Mouse (Mus musculus) spleen, embryonic (tissue): ENCODE measurements at regions not wholly inside any gene's neighbourhood (a gene's known extent, or its start where the extent isn't known, plus 50 kb on each side); places are given as distances from the start of the nearest gene placed in this dataset.

ENCODE experiments used
- CTCF ChIA-PET: fragments of 350-600 bp; sonication (Branson Sonifier 250); formaldehyde crosslinking; loops from one replicate; lab custom pipeline; 2022; lab: Charles Lee

DNA sequence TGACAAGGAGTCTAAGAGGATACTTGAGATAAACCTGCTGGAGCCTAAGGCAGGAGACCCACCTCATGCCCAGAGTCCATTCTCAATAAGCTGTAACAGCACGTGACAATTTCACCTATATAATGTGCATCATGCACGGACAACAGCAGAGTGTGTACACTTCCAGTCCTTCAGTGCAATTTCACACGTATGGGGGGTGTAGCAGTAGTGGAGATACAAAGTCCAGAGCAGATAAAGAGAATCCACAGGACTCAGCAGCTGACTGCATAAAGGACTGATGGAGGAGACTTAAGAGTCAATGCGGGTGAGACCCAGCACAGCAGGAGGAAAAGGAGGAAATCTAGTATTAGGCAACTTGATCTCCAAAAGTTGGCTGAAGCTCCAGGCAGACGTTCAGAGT, 192.7 kb upstream of the Egln3 start:
- CTCF ChIA-PET = no interaction called here

DNA sequence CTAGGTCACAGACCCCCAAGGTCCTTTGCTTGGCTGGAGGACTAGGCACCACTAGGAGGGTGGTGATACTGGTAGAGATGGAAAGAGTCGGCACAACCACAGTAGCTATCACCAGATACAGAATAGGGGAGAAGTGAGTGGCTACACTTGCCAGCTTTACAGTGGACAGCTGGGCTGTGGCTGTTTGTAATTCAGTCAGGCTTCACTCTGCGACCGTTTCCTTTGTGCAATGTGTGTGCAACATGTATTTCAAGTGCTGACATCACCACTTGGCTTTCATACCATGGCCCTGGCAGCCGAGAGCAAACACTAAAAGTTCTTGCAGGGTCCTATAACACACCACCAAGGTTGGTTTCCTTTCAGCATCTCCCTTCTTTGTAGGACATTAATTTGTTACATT, 181.7 kb upstream of the Egln3 start:
- CTCF ChIA-PET = no interaction called here

DNA sequence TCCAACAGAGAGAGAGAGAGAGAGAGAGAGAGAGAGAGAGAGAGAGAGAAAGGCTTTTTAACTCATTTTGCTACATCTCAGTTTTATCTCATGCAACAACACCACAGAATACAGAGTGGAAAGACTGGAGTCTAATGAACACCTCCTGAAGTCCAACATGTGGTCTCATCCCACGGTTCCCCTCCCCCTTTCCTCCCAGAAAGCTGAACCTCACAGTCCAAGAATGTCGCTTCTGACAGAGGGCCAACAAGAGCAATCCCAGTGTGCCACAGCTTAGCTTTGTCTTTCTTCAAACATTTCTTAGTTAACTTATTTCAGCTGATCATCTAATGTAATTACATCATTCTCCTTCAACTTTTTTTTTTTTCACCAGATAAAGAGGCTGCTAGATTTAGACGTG, 180.5 kb upstream of the Egln3 start:
- CTCF ChIA-PET = no interaction called here

DNA sequence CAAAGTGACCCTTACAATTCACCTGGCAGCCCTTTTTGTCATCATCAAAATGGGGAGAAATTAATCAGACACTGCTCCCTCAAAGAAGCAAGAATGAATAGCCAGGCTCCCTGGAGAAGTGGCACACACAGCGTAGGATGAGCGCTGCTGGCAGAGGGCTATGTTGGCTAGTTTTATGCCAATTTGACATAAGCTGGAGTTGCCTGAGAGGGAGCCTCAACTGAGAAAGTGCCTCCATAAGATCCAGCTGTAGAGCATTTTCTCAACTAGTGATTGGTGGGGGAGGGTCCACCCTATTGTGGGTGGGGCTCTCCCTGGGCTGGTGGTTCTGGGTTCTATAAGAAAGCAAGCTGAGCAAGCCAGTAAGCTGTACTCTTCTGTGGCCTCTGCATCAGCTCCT, 179.3 kb upstream of the Egln3 start:
- CTCF ChIA-PET = no interaction called here

DNA sequence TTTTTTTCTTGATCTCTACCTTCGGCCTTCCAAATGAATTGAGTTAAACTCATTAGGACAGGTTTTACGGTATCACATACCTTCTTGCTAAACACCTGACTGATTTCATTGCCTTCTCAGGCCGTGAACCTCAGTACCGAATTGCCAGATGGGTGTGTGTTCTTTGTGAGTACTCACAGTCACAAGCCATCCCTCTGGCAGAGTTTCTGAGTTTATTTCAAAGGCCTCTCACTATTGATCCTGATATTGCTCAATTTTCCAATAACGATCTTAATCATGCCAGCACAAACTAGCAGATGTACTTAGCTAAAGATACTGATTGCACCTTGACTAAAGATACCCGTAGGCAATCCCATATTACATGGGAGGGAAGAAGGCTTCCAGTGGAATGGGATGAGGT, 178.4 kb upstream of the Egln3 start:
- CTCF ChIA-PET = no interaction called here

DNA sequence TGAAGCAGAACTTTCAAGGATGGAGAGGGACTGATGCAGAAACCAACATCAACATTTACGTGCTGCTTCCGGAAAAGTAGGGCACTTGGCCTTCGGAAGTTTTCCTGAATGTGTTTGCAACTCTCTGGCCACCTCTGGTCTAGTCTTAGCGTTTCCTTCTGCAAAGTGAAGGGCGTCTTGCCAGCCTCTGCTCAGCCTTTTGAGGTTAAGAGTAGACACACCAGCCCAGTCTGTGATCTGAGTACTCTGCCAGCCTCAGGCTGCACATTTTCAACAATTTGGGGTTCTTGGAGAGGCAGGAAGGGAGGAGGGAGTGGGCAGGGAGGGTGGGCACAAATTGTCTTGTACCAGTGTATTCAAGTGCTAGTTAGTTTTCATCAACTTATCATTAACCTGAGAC, 176.7 kb upstream of the Egln3 start:
- CTCF ChIA-PET = no interaction called here

DNA sequence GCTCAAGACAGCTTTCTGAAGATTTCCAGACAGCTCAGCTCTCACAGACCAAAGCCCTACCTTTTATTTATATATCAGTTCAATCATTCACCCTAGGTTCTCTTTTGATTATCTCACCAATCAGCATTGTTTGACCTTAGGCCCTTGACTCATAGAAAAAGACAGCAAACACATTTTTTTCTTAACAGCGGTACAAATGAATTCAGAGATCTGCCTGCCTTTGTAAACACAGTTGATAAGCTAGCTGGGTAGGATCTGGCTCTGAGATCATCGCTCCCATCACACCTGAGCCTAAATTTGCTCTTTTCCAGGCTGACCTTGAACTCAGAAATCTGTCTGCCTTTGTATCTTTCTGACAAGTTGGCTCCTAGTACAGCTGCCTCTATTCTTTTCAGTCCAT, 174.9 kb upstream of the Egln3 start:
- CTCF ChIA-PET = no interaction called here

DNA sequence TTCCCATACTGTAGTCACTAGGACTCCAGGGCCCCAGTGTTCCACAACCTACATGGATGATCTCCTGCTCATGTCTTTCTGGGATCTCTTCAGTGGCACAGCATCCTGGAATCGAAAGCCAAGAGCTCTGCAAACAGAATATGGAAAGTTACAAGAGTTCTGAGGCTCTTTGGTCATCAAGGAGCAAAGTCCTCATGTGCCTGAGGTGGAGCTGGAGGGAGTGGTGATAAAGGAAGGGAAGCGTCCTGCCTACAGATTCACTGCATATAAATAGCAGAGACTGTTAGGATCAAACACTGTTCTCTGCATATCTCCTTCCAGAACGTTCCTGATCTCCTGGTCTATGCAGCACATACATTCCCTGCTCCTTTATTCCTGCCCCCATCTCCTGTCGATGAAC, 170.4 kb upstream of the Egln3 start:
- CTCF ChIA-PET = no interaction called here

DNA sequence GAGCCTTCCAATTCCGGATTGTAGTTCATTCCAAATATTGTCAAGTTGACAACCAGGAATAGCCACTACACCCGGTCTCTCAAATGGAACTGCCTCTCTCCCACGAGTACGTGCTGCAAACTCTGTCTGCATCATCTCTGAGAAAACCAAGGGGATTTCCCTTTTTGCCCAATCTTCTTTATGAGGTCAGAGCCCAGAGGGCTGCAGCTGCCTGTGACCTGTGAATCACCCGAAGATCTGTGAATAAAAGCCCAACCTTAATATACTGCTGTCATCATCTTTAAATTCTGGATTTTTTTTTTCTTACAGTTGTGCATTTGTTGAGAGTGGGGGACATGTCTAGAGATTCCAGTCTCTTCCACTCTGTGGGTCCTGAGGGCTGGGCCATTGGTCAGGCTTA, 165.6 kb upstream of the Egln3 start:
- CTCF ChIA-PET = no interaction called here

DNA sequence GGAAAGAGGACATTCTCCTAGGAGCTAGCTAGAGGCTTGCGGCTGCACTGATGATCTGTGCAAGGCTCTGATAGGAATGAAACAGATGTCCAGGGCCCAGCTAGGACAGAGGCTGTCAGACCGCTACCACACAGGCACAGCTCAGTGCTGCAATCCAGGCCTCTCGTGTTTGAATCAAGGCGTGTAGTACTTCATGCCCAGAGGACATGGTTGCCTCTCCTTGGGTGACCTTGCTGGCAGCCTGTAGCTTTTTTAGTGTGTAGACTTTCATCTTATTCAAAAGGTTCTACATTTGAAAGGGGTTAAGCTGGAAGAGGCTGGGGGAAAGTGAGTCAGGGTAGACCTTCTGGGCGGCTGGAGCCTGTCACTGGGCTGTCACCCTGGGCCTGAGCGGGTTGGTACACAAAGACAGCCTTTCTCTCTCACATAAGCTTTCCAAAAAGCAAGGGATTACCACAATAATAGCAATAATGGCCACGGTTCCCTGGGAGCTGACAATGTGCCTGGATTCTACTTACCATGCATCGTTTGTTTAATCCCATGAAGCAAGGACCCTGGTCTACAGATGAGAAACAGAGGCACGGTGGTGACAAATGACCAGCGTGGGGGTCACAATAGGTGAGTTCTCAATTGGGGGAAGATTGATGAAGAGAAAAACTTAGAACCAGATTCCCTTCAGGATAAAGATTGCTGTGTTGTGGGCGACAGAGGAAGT, 160.9 kb upstream of the Egln3 start:
- CTCF ChIA-PET = no interaction called here

DNA sequence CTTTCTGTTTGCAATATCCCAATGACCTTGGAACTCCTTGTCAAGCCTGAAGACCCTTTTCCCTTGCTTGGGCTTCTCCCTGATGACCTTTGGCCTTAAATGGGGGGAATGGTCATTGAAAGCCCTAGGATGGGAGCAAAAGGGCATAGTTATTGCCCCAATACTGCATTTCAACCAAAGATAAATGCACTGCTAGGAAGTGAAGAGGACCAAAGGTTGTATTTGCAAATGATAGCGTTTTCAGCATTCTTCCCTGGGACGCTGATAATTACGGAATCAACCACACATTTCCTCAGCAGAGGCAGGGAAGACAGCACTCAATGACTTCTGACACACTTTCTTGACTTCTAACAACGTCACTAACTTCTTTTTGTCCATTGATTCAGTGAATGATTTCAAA, 158.1 kb upstream of the Egln3 start:
- CTCF ChIA-PET = no interaction called here

DNA sequence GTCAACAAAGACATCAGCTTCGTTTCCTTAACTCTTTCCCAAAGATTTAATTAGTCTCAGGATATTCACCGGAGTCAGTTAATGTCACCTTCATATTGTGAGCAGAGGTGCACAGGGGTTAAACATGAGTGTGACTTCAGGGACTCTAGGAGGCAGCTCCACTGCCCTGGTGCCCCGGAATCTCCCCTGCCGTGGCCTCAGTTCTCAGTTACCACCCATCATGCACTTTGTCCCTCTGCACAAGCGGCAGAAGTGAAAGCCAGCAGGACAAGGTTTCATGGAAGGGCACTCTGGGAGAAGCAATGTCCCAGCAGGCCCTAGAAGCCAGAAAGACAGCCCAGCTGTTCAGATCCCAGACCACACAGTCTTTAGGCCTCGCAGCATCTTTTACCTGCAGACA, 150.5 kb upstream of the Egln3 start:
- CTCF ChIA-PET = no interaction called here

DNA sequence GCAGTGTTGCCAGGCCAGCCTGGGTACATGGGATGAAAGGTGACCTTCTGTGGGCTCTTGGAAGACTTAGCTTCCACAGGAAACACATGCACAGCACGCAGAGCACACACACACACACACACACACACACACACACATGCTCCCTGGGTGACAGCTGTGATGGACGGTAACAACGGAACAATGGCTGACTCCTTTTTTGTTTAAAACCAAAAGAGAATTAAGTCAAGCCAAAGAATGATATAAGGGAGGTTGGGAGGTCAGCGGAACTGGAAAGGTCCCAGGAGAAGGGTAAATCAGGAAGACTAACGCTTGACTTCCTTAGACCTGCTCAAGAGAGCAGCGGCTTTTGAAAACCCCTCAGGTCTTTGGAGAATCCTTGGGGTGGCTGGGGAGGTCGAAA, 150.0 kb upstream of the Egln3 start:
- CTCF ChIA-PET = no interaction called here

DNA sequence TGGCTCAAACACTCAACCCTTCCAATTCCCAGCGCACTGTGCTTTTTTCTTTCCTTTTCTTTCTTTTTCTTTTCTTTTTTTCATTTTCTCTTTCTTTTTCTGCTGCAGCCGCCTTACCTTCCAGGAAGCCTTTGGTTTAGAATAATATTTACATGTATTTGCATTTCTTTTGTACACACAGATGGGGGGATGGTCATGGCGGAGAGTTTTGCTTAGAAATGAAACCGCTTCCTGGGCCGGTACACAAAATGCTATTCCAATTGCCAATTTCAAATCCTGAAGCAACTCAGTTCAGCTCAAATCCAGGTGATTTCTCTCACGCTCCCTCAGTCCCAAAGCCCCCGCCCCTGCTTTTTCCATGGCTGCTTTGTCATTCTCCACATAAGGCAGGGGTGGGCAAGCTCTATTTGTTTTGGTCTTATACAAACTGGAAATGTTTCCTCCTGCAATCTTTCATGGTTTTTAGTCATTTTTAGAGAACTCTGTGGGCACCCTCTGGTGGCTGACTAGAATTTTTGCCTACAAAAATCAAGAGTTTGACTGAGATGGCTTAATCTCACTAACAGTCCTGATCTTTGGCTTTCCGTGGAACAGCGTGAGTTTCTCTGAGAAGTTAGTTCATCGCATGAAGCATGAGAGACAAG, 149.4 kb upstream of the Egln3 start:
- CTCF ChIA-PET = no interaction called here

DNA sequence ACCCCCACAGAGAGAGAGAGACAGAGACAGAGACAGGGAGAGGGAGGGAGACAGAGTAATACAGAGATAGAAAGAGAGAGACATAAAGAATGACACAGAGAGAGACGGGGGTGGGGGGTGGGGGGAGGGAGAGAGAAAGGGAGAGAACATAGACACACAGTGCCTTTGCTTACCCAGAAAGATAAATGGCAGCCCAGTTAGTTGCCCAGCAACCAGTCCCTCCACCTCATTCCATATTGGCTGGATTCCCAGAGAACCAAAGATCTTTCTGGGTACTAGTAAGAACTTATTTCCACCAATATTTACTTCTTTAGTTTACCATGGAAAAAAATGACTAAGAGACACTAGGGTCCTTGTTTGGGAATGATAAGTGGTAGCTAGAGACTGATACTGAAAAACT, 146.6 kb upstream of the Egln3 start:
- CTCF ChIA-PET = no interaction called here

DNA sequence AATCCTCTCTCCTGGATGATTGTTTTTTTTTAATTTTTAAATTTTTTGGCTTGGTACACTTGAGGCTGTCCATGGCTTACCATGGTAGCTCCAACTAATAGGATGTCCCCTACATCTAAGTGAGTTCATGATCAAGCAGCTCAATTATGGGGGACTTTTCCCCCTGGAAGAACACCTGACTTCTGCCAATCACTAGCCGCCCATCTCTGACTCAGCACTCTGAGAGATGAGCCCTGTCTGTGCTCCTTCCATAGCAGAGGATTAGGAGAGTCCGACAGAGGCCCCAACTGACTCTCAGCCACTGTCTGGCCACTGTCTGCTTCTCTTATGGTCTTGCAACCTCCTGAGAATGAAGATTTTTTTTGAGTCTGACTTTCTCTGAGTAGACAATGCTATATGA, 145.7 kb upstream of the Egln3 start:
- CTCF ChIA-PET = no interaction called here

DNA sequence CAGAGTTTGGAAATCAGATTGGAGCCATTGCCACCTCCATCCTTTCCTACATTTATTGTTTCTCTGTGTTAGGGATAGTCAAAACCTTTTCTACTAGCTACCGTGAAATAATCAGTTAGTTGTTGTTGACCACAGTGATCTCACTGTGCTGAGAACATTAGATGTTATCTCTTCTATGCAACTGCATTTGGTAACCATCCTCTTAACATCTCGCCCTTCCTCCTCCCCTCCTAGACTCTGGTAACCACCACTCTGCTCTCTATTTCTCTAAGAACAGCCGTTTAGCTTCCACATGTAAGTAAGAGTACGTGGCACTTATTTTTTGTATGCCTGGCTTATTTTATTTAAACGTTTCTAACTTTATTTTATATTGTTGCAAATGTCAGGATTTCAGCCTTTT, 139.8 kb upstream of the Egln3 start:
- CTCF ChIA-PET = no interaction called here

DNA sequence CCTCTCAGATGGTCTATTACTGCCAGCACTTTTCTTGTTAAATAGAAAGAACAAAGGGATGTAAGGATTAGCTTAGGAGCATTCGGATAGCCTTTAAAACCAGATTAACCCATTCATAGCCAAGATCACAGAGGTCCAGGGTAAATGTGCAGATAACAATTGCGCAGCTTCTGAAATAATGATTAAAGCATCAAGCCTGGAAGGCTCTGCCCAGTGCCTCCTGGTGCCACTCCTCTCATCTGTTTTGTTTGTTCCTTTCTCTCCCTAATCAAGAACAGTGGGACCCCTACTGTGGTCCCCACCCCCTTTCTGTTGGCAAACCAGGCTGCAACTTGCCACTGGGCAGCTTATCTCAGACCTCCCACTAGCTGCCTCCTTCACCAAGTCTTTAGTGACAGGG, 131.8 kb upstream of the Egln3 start:
- CTCF ChIA-PET = no interaction called here

DNA sequence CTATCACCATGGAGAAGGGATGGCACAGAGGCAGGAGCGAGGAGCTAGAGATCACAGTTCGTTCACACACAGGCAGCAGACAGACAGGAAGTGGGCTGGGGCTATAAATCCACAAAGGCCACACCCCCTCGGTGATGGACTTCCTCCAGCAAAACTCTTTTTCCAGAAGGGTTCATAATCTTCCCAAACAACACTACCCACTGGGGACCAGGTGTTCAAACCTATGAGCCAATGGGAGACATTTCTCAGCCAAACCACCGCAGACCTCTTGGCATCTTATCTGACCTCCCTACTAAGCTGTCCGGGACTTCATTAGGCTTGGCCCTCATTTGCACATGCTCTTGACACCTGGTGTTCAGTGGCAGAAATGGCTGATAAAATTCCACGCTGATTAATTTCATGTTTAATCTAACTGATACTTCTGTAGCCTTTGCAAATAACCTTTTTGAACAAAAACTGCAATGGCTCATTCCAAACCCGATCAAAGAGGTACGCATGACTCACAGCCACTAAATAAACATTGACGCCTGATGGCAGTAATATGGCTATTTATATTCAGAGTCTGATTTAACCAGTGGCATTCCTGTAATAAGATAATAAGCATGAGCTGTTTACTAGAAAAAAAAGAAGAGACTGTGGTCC, 131.0 kb upstream of the Egln3 start:
- CTCF ChIA-PET = no interaction called here

DNA sequence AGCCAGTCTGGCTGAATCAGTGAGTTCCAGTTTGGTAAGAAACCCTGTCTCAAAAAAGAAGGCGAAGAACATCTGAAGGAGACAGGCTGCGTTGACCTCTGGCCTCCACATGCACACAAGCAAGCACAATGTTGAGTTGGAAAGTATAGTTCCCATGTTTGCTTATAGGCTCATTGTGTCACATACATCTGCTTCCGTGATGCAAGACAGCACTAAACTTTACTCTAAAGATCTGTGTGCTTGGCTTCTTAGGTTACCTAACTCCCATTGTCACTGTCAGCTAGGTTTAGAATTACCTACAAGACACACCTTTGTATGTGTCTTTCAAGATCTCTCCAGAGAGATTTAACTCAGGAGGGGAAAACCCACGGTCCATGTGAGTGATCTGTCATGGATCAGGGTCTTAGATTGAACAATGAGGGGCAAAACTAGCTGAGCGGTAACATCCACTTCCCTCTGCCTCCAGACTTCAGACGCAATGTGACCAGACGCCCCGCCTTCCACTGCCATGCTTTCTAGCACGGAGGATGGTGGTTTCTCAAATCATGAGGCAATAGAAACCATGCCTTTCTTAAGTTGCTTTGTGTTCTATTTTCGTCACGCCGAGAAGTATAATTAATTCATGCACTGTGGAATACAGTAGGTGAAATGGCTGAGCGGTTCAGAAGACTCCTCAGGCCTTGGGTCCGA, 130.1 kb upstream of the Egln3 start:
- CTCF ChIA-PET = no interaction called here

DNA sequence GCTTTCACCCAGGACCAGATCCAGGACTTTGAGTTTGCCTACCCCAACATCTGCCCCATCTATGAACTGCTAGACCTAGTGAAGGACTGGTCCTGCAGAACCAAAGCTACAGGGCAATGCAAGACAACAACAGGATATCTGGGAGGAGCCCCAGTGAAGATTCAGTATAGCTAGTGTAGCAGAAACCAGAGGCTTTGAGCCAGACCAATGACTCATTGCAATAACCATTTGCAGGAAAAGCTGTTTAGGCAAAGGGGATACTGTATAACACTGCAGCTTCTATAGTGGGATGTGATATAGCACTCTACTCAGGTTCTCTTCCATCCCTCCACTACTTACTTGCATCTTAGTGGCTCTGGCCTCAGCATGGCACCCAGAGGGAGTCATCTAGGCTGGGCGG, 123.8 kb upstream of the Egln3 start:
- CTCF ChIA-PET = no interaction called here

DNA sequence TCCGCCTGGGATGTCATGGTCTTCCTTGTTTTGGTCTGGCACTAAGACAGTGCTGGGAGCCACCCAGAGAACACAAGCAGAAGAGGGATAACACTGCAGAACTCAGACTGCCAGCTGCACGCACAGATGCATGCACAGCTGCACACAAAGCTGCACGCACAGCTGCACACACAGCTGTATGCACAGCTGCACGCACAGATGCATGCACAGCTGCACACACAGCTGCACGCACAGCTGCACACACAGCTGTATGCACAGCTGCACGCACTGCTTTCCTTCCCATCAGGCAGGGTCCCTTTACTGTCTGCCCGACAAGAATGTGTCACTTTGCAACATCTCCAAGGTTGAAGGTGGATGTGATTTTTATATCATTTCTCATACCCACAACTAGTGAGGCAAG, 122.9 kb upstream of the Egln3 start:
- CTCF ChIA-PET = no interaction called here

DNA sequence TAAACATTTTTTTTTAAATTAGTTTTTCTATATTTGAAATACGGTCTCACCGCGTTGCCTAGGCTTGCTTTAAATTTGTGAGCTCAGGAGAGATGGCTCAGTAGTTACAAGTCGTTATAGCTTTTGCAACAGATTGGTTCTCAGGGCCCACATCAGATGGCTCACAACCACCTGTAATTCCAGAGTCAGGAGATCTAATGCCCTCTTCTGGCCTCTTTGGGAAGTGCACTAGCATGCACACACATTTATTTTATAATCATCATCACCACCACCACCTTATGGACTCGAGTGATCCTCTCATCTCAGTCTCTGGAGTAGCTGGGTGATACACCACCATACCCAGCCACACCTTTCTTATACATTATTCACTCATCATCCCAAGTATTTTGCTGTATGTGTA, 116.9 kb upstream of the Egln3 start:
- CTCF ChIA-PET = no interaction called here
